Mouse (Mus musculus) E14TG2a.4 (cell line): ENCODE measurements at regions not wholly inside any gene's neighbourhood (a gene's known extent, or its start where the extent isn't known, plus 50 kb on each side); places are given as distances from the start of the nearest gene placed in this dataset.

Experiments used
- CTCF ChIP-seq: conservative IDR thresholded peaks from 2 replicates; pipeline ENCODE4 v1.5.1; 2014; ENCODE audit warnings: low read length
- NANOG ChIP-seq: IDR thresholded peaks from 2 replicates; pipeline ENCODE4 v1.6.1; 2014; ENCODE audit warnings: borderline replicate concordance, low read length, mixed read lengths

DNA sequence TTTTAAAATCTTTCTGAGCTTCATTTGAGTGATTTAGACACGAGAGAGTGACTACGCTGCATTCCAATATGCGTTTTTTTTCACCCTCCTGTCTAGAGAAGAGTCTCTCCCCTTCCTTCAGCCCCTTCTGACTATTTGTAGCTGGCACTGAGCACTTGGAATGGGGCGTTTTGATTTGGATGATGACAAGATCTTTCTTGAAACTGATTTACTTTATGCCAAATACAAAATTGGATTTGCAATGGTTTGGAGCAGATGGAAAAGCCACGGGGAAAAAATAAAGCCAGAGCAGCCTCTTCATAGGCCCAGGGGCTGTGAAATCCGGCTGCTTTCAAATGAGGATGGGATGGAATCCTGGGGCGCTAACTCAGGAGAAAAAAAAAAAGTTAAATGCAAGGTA, 196.0 kb downstream of the Fam84b start:
- TF ChIP-seq CTCF, result no peak
- TF ChIP-seq NANOG, result no peak
